Mouse (Mus musculus): Measurements from ENCODE around the gene Arl9. TPM values are rescaled to one million over a fixed set of nuclear protein-coding genes. Genes with fewer than 3 reads are reported as not detected.
"Not testable (repeated sequence)": the region's sequence is repeated elsewhere in the genome, so short reads cannot be mapped to it uniquely, and the experiment has no call there.

Arl9 gene
- polyA plus RNA-seq, 1 experiment from 2014 or later, result not detected

DNA sequence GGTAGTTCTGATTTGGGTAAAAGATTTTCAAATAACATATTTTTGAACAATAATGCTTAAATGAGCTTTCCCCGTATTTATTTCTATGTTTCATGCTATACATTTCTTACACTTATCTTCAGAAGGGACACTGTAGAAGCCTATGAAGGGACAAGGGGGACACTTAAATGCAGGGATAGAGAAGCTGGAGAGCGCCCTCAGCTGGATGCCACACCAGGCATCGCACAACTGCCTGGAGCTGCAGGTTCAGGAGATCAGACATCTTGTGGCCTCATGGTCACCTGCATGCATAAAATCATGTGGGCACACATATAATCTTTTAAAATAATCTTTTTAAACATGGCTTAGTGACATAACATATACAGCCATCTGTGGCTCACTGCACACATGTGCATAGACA lies 39.2 kb upstream of the Arl9 start:
- H3K36me3 ChIP-seq (ENCODE audit: insufficient read depth, low read length), result peaks cover 40% of the 10 kb centered on the region
- ATAC-seq, result no peak

DNA sequence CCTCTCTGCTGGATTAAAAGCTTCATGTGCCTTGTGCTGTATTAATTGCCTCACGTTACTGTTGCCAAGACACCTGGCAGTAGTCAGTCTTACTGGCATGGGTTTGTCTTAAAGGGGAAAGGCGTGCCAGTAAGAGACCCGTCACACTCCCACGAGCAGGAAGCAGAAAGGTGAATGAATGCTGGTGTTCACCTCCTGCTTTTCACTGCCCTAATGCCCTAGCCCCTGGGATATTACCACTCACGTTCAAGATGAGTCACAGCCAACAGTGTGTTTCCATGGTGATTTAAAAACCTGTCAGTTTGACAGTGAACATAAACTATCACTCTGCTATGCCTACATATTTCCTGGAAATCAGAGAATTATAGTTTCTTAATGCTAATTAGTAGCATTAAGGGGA lies 34.6 kb upstream of the Arl9 start:
- Histone ChIP-seq H3K27me3 (replicated peaks; ENCODE audit: insufficient read depth, low read length) (no peaks in the 10 kb centered on the region), H3K4me3 (ENCODE audit: low read depth, low read length) (no peak overlapping the region), H3K4me1 (ENCODE audit: insufficient read depth, low read depth, low read length) (peaks cover 9% of the 10 kb centered on the region; the same call in 1 of the 2 replicates), H3K27ac (ENCODE audit: low read length) (no peak overlapping the region), H3K9me3 (ENCODE audit: low read length) (no peaks in the 10 kb centered on the region), H3K4me2 (replicated peaks; ENCODE audit: low read depth, low read length) (no peak overlapping the region), H3K9ac (replicated peaks; ENCODE audit: low read depth) (no peak overlapping the region), H3K36me3 (ENCODE audit: insufficient read depth, low read length) (peaks cover 14% of the 10 kb centered on the region; the same call in 1 of the 2 replicates)
- TF ChIP-seq CTCF (IDR thresholded peaks at IDR 0.05) (no peak), EP300 (IDR thresholded peaks at IDR 0.05) (no peak)
- 72% methylated on average over 5 of the region's 5 CpGs for WGBS
- no peak for ATAC-seq
- no peak for DNase-seq (ENCODE audit: low spot score)

More for the DNA sequence above, 39.2 kb upstream of the Arl9 start:
- Histone ChIP-seq H3K9me3 (ENCODE audit: low read length) (no peaks in the 10 kb centered on the region), H3K4me2 (replicated peaks; ENCODE audit: low read depth, low read length) (no peak overlapping the region), H3K4me3 (ENCODE audit: low read depth, low read length) (no peak overlapping the region), H3K27ac (ENCODE audit: low read length) (no peak overlapping the region), H3K4me1 (ENCODE audit: insufficient read depth, low read depth, low read length) (no peaks in the 10 kb centered on the region), H3K9ac (replicated peaks; ENCODE audit: low read depth) (no peak overlapping the region), H3K27me3 (replicated peaks; ENCODE audit: insufficient read depth, low read length) (no peaks in the 10 kb centered on the region)
- DNase-seq (ENCODE audit: low spot score), result peak; percentile 26
- TF ChIP-seq CTCF (IDR thresholded peaks at IDR 0.05) (peak; percentile 53), EP300 (IDR thresholded peaks at IDR 0.05) (no peak)
- 90% methylated on average over 3 of the region's 3 CpGs for WGBS

DNA sequence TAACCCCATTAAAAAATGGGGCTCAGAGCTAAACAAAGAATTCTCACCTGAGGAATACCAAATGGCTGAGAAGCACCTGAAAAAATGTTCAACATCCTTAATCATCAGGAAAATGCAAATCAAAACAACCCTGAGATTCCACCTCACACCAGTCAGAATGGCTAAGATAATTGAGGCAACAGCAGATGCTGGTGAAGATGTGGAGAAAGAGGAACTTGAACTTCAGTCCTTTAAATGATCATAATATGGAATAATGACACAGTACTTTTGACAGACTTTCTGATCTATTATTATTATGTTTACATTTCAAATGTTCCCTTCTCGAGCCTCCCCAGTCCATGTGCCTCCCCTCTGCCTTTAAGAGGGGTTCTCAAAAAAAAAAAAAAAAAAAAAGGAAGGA lies 32.7 kb upstream of the Arl9 start:
- ATAC-seq; H3K4me3 ChIP-seq (ENCODE audit: low read depth, low read length); H3K4me1 ChIP-seq (ENCODE audit: insufficient read depth, low read depth, low read length); H3K9me3 ChIP-seq (ENCODE audit: low read length); DNase-seq (ENCODE audit: low spot score); H3K36me3 ChIP-seq (ENCODE audit: insufficient read depth, low read length); H3K27ac ChIP-seq (ENCODE audit: low read length); H3K4me2 ChIP-seq (replicated peaks; ENCODE audit: low read depth, low read length); H3K9ac ChIP-seq (replicated peaks; ENCODE audit: low read depth); H3K27me3 ChIP-seq (replicated peaks; ENCODE audit: insufficient read depth, low read length): not testable (repeated sequence)
- WGBS, result 55% methylated on average over 1 of the region's 1 CpGs

- WGBS, result 47% methylated on average over 3 of the region's 3 CpGs
- no peak for DNase-seq (ENCODE audit: low spot score)
- peak overlapping the region; percentile 87 for H3K4me3 ChIP-seq (ENCODE audit: low read depth, low read length)
- H3K27ac ChIP-seq (ENCODE audit: low read length), result no peak overlapping the region
- H3K4me2 ChIP-seq (replicated peaks; ENCODE audit: low read depth, low read length), result peak overlapping the region; percentile 89
- no peak for TF ChIP-seq CTCF (IDR thresholded peaks at IDR 0.05)
- TF ChIP-seq EP300 (IDR thresholded peaks at IDR 0.05), result no peak
- no peaks in the 10 kb centered on the region for H3K27me3 ChIP-seq (replicated peaks; ENCODE audit: insufficient read depth, low read length)
- peaks cover 9% of the 10 kb centered on the region; the same call in 1 of the 2 replicates for H3K4me1 ChIP-seq (ENCODE audit: insufficient read depth, low read depth, low read length)
- no peak overlapping the region for H3K9ac ChIP-seq (replicated peaks; ENCODE audit: low read depth)
- H3K36me3 ChIP-seq (ENCODE audit: insufficient read depth, low read length), result peaks cover 9% of the 10 kb centered on the region; the same call in 1 of the 2 replicates
- no peaks in the 10 kb centered on the region for H3K9me3 ChIP-seq (ENCODE audit: low read length)
- no peak for ATAC-seq
Measured at GRCm38 (mm10) chr5:76973488-76973887, 30.4 kb upstream of the Arl9 start.

DNA sequence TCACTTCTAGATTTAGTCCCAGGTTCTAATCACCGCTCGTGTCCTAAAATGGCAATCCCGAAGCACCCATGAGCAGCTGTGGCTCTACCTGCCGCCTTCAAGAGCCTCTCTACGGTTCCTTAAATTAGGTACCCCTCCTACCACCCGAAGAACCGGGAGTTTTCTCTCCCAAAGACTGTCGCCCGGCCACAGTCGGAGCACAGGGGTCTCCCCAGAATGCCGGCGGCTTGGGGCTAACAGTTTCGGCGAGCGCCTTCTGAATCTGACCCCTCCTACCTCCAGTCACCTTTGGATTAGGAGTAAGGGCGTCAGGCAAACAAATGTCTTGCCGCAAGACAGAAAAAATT lies 29.7 kb upstream of the Arl9 start:
- H3K36me3 ChIP-seq (ENCODE audit: insufficient read depth, low read length), result peaks cover 10% of the 10 kb centered on the region; the same call in 1 of the 2 replicates
- H3K27ac ChIP-seq (ENCODE audit: low read length), result peak overlapping the region; percentile 94
- 2% methylated on average over 17 of the region's 17 CpGs for WGBS
- peak; percentile 19 for ATAC-seq
- peaks cover 9% of the 10 kb centered on the region; the same call in 1 of the 2 replicates for H3K4me1 ChIP-seq (ENCODE audit: insufficient read depth, low read depth, low read length)
- peak overlapping the region; percentile 89 for H3K4me2 ChIP-seq (replicated peaks; ENCODE audit: low read depth, low read length)
- no peaks in the 10 kb centered on the region for H3K9me3 ChIP-seq (ENCODE audit: low read length)
- H3K4me3 ChIP-seq (ENCODE audit: low read depth, low read length), result peak overlapping the region; percentile 87
- no peak for DNase-seq (ENCODE audit: low spot score)
- no peak for TF ChIP-seq EP300 (IDR thresholded peaks at IDR 0.05)
- TF ChIP-seq CTCF (IDR thresholded peaks at IDR 0.05), result no peak
- peak overlapping the region; percentile 62 for H3K9ac ChIP-seq (replicated peaks; ENCODE audit: low read depth)
- H3K27me3 ChIP-seq (replicated peaks; ENCODE audit: insufficient read depth, low read length), result no peaks in the 10 kb centered on the region

- peak within 1 kb of the TSS; percentile 84 for H3K9ac ChIP-seq (replicated peaks; ENCODE audit: low read depth)
- peak within 1 kb of the TSS; percentile 94 for H3K27ac ChIP-seq (ENCODE audit: low read length)
- TF ChIP-seq CTCF (IDR thresholded peaks at IDR 0.05), result no peak
- no peak; the same call in 1 of the 2 replicates for TF ChIP-seq EP300 (IDR thresholded peaks at IDR 0.05)
- H3K36me3 ChIP-seq (ENCODE audit: insufficient read depth, low read length), result peaks cover 7% of the 10 kb centered on the region; the same call in 1 of the 2 replicates
- H3K27me3 ChIP-seq (replicated peaks; ENCODE audit: insufficient read depth, low read length), result no peaks in the 10 kb centered on the region
- WGBS, result 1% methylated on average over 56 of the region's 60 CpGs
- H3K9me3 ChIP-seq (ENCODE audit: low read length), result no peaks in the 10 kb centered on the region
- H3K4me3 ChIP-seq (ENCODE audit: low read depth, low read length), result peak within 1 kb of the TSS; percentile 87
- H3K4me2 ChIP-seq (replicated peaks; ENCODE audit: low read depth, low read length), result peak within 1 kb of the TSS; percentile 89
- ATAC-seq (peak; percentile 97), DNase-seq (ENCODE audit: low spot score) (peak; percentile 95)
- H3K4me1 ChIP-seq (ENCODE audit: insufficient read depth, low read depth, low read length), result peaks cover 9% of the 10 kb centered on the region; the same call in 1 of the 2 replicates
Measured at GRCm38 (mm10) chr5:76974554-76975285, 29.1 kb upstream of the Arl9 start, which contains the start of gene Srp72. TSS of gene Srp72 (plus strand) at chr5:76974683.

Data from lung, postnatal 0 days (tissue).